Mouse (Mus musculus): ENCODE measurements around the gene Veph1.

Veph1 gene

GRCm38 (mm10) chr3:66007632-66008401, 288.8 kb downstream of the Veph1 start:
- DNase-seq (ENCODE audit: low spot score): no peak

DNA sequence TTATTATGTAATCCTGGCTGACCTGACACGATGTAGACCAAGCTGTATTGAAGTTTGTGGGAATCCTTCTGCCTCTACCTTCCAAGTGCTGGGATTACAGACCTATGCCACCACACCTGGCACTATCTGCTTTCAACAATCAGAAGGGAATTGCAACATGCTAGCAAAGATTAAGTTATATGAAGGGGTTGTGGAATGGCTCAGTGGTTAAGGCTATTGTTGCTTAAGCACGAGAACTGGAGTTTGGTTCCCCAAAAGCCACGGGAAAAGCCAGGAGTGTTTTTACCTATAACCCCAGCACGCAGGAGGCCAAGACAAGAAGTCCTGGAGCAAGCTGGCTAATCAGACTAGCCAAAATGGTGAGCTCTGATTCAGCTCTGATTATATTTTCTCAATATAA, 291.6 kb downstream of the Veph1 start:
- DNase-seq (ENCODE audit: low spot score): no peak

- DNase-seq (ENCODE audit: low spot score): no peak
These were observed 292.3 kb downstream of the Veph1 start for GRCm38 (mm10) chr3:66004220-66004951.

Data from ovary, adult 18-20 months (tissue).